Mouse (Mus musculus) stomach, postnatal 0 days (tissue): Measurements from ENCODE around the gene Rcan3. TPM values are rescaled to one million over a fixed set of nuclear protein-coding genes. Genes with fewer than 3 reads are reported as not detected.

Experiments used
- ATAC-seq: fragments of 200-750 bp; cut with Nextera tagmentation; 2 replicates; pipeline ENCODE4 v1.8.0; 2017; ENCODE audit not compliant: low FRiP score, low TSS enrichment
- DNase-seq: peaks from one replicate; pipeline ENCODE4 v3.0.0-alpha.2; 2016; ENCODE audit warnings: low spot score
- H3K27ac ChIP-seq: fragments of 300-500 bp; sonication (generic); replicated peaks from 2 replicates; pipeline ENCODE4 v1.5.1; 2014; ENCODE audit warnings: mild to moderate bottlenecking, control low read depth
- H3K27me3 ChIP-seq: fragments of 300-500 bp; sonication (generic); 2 replicates; pipeline ENCODE4 v1.6.1; 2014; ENCODE audit warnings: low read length; ENCODE audit not compliant: control insufficient read depth, insufficient read depth
- H3K36me3 ChIP-seq: fragments of 300-500 bp; sonication (generic); 2 replicates; pipeline ENCODE4 v1.6.1; 2014; ENCODE audit warnings: low read length, mixed read lengths; ENCODE audit not compliant: control insufficient read depth, insufficient read depth
- H3K4me1 ChIP-seq: fragments of 300-500 bp; sonication (generic); replicated peaks from 2 replicates; pipeline ENCODE4 v1.6.1; 2014; ENCODE audit warnings: antibody characterized with exemption; ENCODE audit not compliant: control insufficient read depth, insufficient read depth
- H3K4me2 ChIP-seq: fragments of 300-500 bp; sonication (generic); replicated peaks from 2 replicates; pipeline ENCODE4 v1.6.1; 2014; ENCODE audit warnings: low read depth, mild to moderate bottlenecking, control low read depth, moderate library complexity
- H3K4me3 ChIP-seq: fragments of 300-500 bp; sonication (generic); 2 replicates; pipeline ENCODE4 v1.5.1; 2014; ENCODE audit warnings: low read depth, low read length, control low read depth
- H3K9ac ChIP-seq: fragments of 300-500 bp; sonication (generic); 2 replicates; pipeline ENCODE4 v1.6.1; 2014; ENCODE audit warnings: mild to moderate bottlenecking, low read length, control low read depth, mixed read lengths
- H3K9me3 ChIP-seq: fragments of 300-500 bp; sonication (generic); 2 replicates; pipeline ENCODE4 v1.6.1; 2016; ENCODE audit warnings: low read length; ENCODE audit not compliant: control insufficient read depth
- CTCF ChIP-seq: IDR thresholded peaks from 2 replicates; pipeline ENCODE4 v1.5.1; 2016; ENCODE audit warnings: antibody characterized with exemption, low read depth, mild to moderate bottlenecking, moderate library complexity
- EP300 ChIP-seq: optimal IDR thresholded peaks from 2 replicates; pipeline ENCODE3; 2016; ENCODE audit warnings: antibody characterized with exemption
- WGBS: fragments of 180-500 bp; shearing (Covaris S2); extraction: QIAGEN DNeasy Blood & Tissue Kit; methylation state at CpG from one replicate; pipeline ENCODE4 v1.1.7; 2014; 5-methylcytosine and 5-hydroxymethylcytosine counted together
- polyA plus RNA-seq: library from polyadenylated mRNA; unstranded; fragments of >200 nt; fragmentation: Nextera tagmentation; extraction: Ambion mirVana; gene quantifications from 2 replicates; pipeline ENCODE4 v1.2.1, GENCODE M21; 2015

Gene Rcan3
- polyA plus RNA-seq, 1 experiment from 2014 or later, result 15.8 TPM

DNA sequence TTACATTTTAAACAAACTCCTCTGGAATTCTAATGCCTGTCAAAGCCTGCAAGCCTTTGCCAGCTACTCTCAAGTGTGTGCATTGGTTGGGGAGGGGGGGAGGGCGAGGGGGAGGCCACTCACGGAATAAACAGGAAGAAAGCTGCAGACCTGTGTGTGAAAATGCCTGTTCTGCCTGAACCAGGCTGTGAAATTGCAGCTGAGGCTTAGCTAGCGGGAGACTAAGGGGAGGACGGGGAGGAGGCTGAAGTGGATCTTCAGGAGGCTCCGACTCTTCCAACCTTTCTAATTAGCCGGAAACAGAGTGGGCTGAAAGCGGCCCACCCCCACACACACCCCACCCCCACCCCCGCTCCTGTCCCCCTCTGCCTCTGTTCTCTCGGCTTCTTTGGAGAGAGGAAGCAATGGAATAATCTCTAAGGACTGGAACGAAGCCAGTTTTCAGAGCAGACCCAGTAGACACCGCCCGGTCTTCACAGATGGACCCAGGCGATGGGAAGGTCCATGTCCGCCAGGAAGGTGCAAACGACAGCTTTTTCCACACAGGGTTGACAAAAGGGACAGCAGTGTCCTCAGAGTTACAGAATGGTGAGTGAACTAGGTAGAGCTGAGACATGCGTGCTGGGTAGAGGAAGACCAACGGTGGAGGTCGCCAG, 17.8 kb upstream of the Rcan3 start:
- no peak for DNase-seq

GRCm38 (mm10) chr4:135442473-135442872, 8.8 kb upstream of the Rcan3 start:
- H3K4me1 ChIP-seq, result no peaks in the 10 kb centered on the region
- H3K27ac ChIP-seq, result no peak overlapping the region
- no peak overlapping the region for H3K4me3 ChIP-seq
- 72% methylated on average over 5 of the region's 5 CpGs for WGBS
- H3K36me3 ChIP-seq, result no peaks in the 10 kb centered on the region
- no peak for ATAC-seq
- H3K9ac ChIP-seq, result no peak overlapping the region
- DNase-seq, result peak; percentile 9
- no peak for TF ChIP-seq CTCF
- no peak for TF ChIP-seq EP300
- no peak overlapping the region for H3K4me2 ChIP-seq
- no peaks in the 10 kb centered on the region for H3K27me3 ChIP-seq
- no peaks in the 10 kb centered on the region for H3K9me3 ChIP-seq

More for the DNA sequence above, 17.8 kb upstream of the Rcan3 start:
- 32% methylated on average over 18 of the region's 18 CpGs for WGBS
- no peak for ATAC-seq
- Histone ChIP-seq H3K27me3 (no peaks in the 10 kb centered on the region), H3K4me2 (peak overlapping the region; percentile 32), H3K36me3 (no peaks in the 10 kb centered on the region), H3K4me1 (no peaks in the 10 kb centered on the region), H3K9me3 (no peaks in the 10 kb centered on the region), H3K9ac (no peak overlapping the region), H3K27ac (no peak overlapping the region), H3K4me3 (no peak overlapping the region)
- no peak for TF ChIP-seq CTCF
- TF ChIP-seq EP300, result no peak

DNA sequence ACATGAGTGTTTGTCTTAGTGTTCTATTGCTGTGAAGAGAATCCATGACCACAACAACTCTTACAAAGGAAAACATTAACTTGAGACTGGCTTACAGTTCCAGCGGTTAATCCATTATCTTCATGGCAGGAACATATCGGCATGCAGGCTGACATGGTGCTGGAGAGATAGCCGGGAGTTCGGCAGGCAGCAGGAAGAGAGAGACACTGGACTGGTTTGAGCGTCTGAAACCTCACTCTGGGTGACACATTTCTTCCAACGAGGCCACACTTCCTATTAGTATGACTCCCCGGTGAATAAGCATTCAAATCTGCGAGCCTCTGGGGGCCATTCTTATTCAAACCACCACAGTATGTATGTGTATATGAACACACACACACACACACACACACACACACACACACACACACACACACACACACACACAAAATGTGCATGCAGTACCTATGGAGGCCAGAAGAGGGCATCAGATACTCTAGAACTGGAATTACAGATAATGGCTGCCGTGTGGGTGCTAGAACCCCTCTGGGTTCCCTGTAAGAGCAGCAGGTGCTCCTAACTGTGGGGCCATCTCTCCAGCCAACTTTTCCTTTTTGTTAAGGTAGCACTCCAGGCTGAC, 6.4 kb upstream of the Rcan3 start:
- peak; percentile 78 for TF ChIP-seq CTCF
- no peak for TF ChIP-seq EP300
- WGBS, result 48% methylated on average over 9 of the region's 9 CpGs
- H3K36me3 ChIP-seq, result no peaks in the 10 kb centered on the region
- H3K9ac ChIP-seq, result no peak overlapping the region
- no peak overlapping the region for H3K4me2 ChIP-seq
- no peaks in the 10 kb centered on the region for H3K9me3 ChIP-seq
- no peaks in the 10 kb centered on the region for H3K4me1 ChIP-seq
- no peak overlapping the region; the same call in 1 of the 2 replicates for H3K27ac ChIP-seq
- ATAC-seq (peak; percentile 22; the same call in 1 of the 2 replicates), DNase-seq (peak; percentile 60)
- no peak overlapping the region for H3K4me3 ChIP-seq
- no peaks in the 10 kb centered on the region for H3K27me3 ChIP-seq

DNA sequence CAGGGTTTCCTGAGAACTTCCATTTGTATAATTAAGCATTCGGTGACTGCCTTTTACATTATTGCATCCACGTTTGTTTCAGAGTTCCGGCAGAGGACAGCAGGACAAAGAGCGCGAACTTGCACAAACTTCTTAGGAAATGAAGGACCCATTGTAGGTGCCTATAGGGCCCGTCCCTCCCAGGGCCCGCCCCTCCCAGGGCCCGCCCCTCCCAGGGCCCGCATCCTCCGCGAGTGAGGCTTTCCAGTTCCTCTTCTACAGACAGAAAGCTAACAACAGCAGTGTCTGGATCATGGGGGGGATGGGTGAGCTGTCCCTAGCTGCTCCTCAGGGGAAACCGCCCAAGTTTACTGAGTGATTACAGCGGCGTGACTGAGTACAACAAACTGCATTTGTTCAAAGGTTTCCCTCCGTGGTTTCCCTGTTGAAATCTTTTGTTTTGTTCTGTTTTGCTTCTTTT, 5.6 kb upstream of the Rcan3 start:
- Histone ChIP-seq H3K27me3 (no peaks in the 10 kb centered on the region), H3K9me3 (no peaks in the 10 kb centered on the region), H3K4me3 (no peak overlapping the region), H3K4me2 (peak overlapping the region; percentile 42), H3K27ac (peak overlapping the region; percentile 45; the same call in 1 of the 2 replicates), H3K36me3 (no peaks in the 10 kb centered on the region), H3K4me1 (no peaks in the 10 kb centered on the region), H3K9ac (no peak overlapping the region)
- DNase-seq (peak; percentile 79), ATAC-seq (peak; percentile 82)
- TF ChIP-seq EP300 (no peak), CTCF (no peak)
- 2% methylated on average over 15 of the region's 15 CpGs for WGBS

DNA sequence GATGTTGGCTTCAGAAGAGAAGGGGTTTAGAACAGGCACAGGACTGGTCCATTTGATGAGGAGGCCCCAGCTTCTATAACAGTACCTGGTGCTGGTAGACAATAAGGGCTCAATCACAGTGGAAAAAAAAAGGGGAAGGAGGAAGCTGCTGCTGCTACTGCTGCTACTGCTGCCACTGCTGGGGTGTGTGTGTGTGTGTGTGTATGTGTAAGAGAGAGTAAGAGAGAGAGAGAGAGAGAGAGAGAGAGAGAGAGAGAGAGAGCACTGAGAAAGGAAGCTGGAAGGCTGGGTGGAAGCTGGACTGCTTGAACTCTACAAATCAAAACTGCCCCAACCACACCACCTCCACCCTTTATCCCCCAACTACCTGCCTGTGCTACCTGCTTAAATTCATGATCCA, 4.3 kb upstream of the Rcan3 start:
- TF ChIP-seq CTCF (no peak), EP300 (no peak)
- no peak overlapping the region for H3K9ac ChIP-seq
- no peak overlapping the region for H3K4me3 ChIP-seq
- 0 out of 2 replicates have a peak, but pooled peaks cover 3% of the 10 kb centered on the region for H3K4me1 ChIP-seq
- H3K36me3 ChIP-seq, result no peaks in the 10 kb centered on the region
- H3K27ac ChIP-seq, result no peak overlapping the region
- H3K9me3 ChIP-seq, result no peaks in the 10 kb centered on the region
- no peak overlapping the region for H3K4me2 ChIP-seq
- ATAC-seq (no peak), DNase-seq (no peak)
- H3K27me3 ChIP-seq, result no peaks in the 10 kb centered on the region

GRCm38 (mm10) chr4:135436291-135436690, 2.6 kb upstream of the Rcan3 start:
- ATAC-seq (0 out of 2 replicates have a peak, but pooled peaks have one; percentile 9), DNase-seq (peak; percentile 16)
- Histone ChIP-seq H3K4me2 (no peak overlapping the region), H3K27ac (no peak overlapping the region), H3K9me3 (no peaks in the 10 kb centered on the region), H3K4me1 (0 out of 2 replicates have a peak, but pooled peaks cover 3% of the 10 kb centered on the region), H3K27me3 (no peaks in the 10 kb centered on the region), H3K4me3 (no peak overlapping the region), H3K36me3 (no peaks in the 10 kb centered on the region), H3K9ac (no peak overlapping the region)
- WGBS, result 60% methylated on average over 13 of the region's 13 CpGs
- TF ChIP-seq CTCF, result no peak
- no peak for TF ChIP-seq EP300
